Mouse (Mus musculus) liver, embryonic 11.5 days (tissue): Measurements from ENCODE around the gene Gm21103. TPM values are rescaled to one million over a fixed set of nuclear protein-coding genes. Genes with fewer than 3 reads are reported as not detected.
A peak's percentile ranks its signal among the peaks of the same experiment; 100 is the strongest.
"Not testable (repeated sequence)": the region's sequence is repeated elsewhere in the genome, so short reads cannot be mapped to it uniquely, and the experiment has no call there.

Experiments
- ATAC-seq: fragments of 200-750 bp; cut with Nextera tagmentation; replicated peaks from 2 replicates; pipeline ENCODE4 v1.8.0; 2017; ENCODE audit warnings: moderate number of reproducible peaks, mild to moderate bottlenecking, moderate TSS enrichment, moderate library complexity; ENCODE audit not compliant: low FRiP score
- DNase-seq: peaks from one replicate; pipeline ENCODE4 v3.0.0-alpha.2; 2017; ENCODE audit warnings: low spot score
- H3K27ac ChIP-seq: fragments of 300-500 bp; sonication (generic); 2 replicates; pipeline ENCODE4 v1.5.1; 2014; ENCODE audit warnings: mild to moderate bottlenecking, low read depth, low read length, control low read depth
- H3K27me3 ChIP-seq: fragments of 300-500 bp; sonication (generic); replicated peaks from 2 replicates; pipeline ENCODE4 v1.6.1; 2014; ENCODE audit warnings: low read length, mixed read lengths; ENCODE audit not compliant: control insufficient read depth, insufficient read depth
- H3K36me3 ChIP-seq: fragments of 300-500 bp; sonication (generic); 2 replicates; pipeline ENCODE4 v1.6.1; 2014; ENCODE audit warnings: mild to moderate bottlenecking, low read length, moderate library complexity, mixed read lengths; ENCODE audit not compliant: control insufficient read depth, insufficient read depth
- H3K4me1 ChIP-seq: fragments of 300-500 bp; sonication (generic); replicated peaks from 2 replicates; pipeline ENCODE4 v1.6.1; 2014; ENCODE audit warnings: low read length, mixed read lengths; ENCODE audit not compliant: control insufficient read depth, insufficient read depth
- H3K4me2 ChIP-seq: fragments of 300-500 bp; sonication (generic); 2 replicates; pipeline ENCODE4 v1.6.1; 2014; ENCODE audit warnings: mild to moderate bottlenecking, control low read depth, moderate library complexity
- H3K4me3 ChIP-seq: fragments of 300-500 bp; sonication (generic); 2 replicates; pipeline ENCODE4 v1.5.1; 2014; ENCODE audit warnings: low read depth, low read length, control low read depth
- H3K9ac ChIP-seq: fragments of 300-500 bp; sonication (generic); 2 replicates; pipeline ENCODE4 v1.6.1; 2014; ENCODE audit warnings: low read depth, low read length, control low read depth
- H3K9me3 ChIP-seq: fragments of 300-500 bp; sonication (generic); 2 replicates; pipeline ENCODE4 v1.6.1; 2016; ENCODE audit warnings: low read length, inconsistent platforms, mixed read lengths; ENCODE audit not compliant: control insufficient read depth
- WGBS: fragments of 180-500 bp; shearing (Covaris S2); extraction: QIAGEN DNeasy Blood & Tissue Kit; methylation state at CpG from one replicate; pipeline ENCODE4 v1.1.7; 2014; 5-methylcytosine and 5-hydroxymethylcytosine counted together
- polyA plus RNA-seq: library from polyadenylated mRNA; unstranded; fragments of >200 nt; fragmentation: Nextera tagmentation; extraction: Ambion mirVana; gene quantifications from 2 replicates; pipeline ENCODE4 v1.2.1, GENCODE M21; 2014

Gene Gm21103
- not detected in 2 replicates for polyA plus RNA-seq

- 85% methylated on average over 2 of the region's 2 CpGs for WGBS
- H3K9me3 ChIP-seq, H3K9ac ChIP-seq, H3K4me2 ChIP-seq, H3K27me3 ChIP-seq, H3K4me1 ChIP-seq, H3K36me3 ChIP-seq, H3K27ac ChIP-seq, DNase-seq, ATAC-seq, H3K4me3 ChIP-seq: not testable (repeated sequence)
Measured at GRCm38 (mm10) chr14:6304743-6305142, at the start of gene Gm21103. Gm21103 (minus strand) TSS chr14:6304843.

GRCm38 (mm10) chr14:6343578-6343977 is 38.9 kb upstream of the Gm21103 start, which contains the start of gene Gm3618:
Gm3618 (minus strand) TSS chr14:6343678.
- not testable (repeated sequence) for H3K9ac ChIP-seq, H3K4me2 ChIP-seq, H3K9me3 ChIP-seq, ATAC-seq, H3K36me3 ChIP-seq, H3K27me3 ChIP-seq, DNase-seq, H3K4me1 ChIP-seq, H3K4me3 ChIP-seq, H3K27ac ChIP-seq
- WGBS, result no CpG with 5 or more reads among the region's 10 CpGs

GRCm38 (mm10) chr14:6286931-6287715 is 17.5 kb downstream of the Gm21103 start, which contains the start of gene Gm3411:
Gm3411 (minus strand) TSS chr14:6287250.
- not testable (repeated sequence) for ATAC-seq, H3K4me1 ChIP-seq, H3K9ac ChIP-seq, H3K36me3 ChIP-seq, H3K27me3 ChIP-seq, H3K9me3 ChIP-seq, H3K27ac ChIP-seq
- peak within 1 kb of the TSS; percentile 47 for H3K4me2 ChIP-seq
- peak within 1 kb of the TSS; percentile 33 for H3K4me3 ChIP-seq
- peak; percentile 34 for DNase-seq
- 2% methylated on average over 48 of the region's 57 CpGs for WGBS

Other genes starting within 250 kb of the Gm21103 start
- gene Gm6337, start 246.6 kb downstream of the Gm21103 start, polyA plus RNA-seq, result not detected in 2 replicates
- 0.59 TPM in 1 of 2 replicates, not detected in the other for gene Gm8206, start 210.9 kb downstream of the Gm21103 start, polyA plus RNA-seq
- 0.43 and 0.73 TPM in 2 replicates for gene Gm3468, start 196.2 kb downstream of the Gm21103 start, polyA plus RNA-seq
- not detected in 2 replicates for gene Gm3476, start 179.0 kb downstream of the Gm21103 start, polyA plus RNA-seq
- gene Gm21560, start 85.6 kb downstream of the Gm21103 start, polyA plus RNA-seq, result not detected in 2 replicates
- 0.21 and 0.25 TPM in 2 replicates for gene Gm3411, start 17.6 kb downstream of the Gm21103 start, polyA plus RNA-seq
- not detected in 2 replicates for gene Gm3618, start 38.8 kb upstream of the Gm21103 start, polyA plus RNA-seq
- gene Gm16440, start 85.5 kb upstream of the Gm21103 start, polyA plus RNA-seq, result not detected in 2 replicates
- gene Gm3591, start 107.6 kb upstream of the Gm21103 start, polyA plus RNA-seq, result 0.44 TPM in 1 of 2 replicates, not detected in the other
- gene Gm3594, start 139.8 kb upstream of the Gm21103 start, polyA plus RNA-seq, result not detected in 2 replicates
- gene Gm8356, start 232.4 kb upstream of the Gm21103 start, polyA plus RNA-seq, result not detected in 2 replicates